Mouse (Mus musculus): ENCODE results near the gene Ccdc169.

GRCm38 (mm10) chr3:55129181-55129692, 7.9 kb upstream of the Ccdc169 start:
- no peak for TF ChIP-seq CTCF (IDR thresholded peaks at IDR 0.05; ENCODE audit: extremely low read depth, insufficient read depth, insufficient read length, insufficient replicate concordance)
- TF ChIP-seq POLR2A (IDR thresholded peaks at IDR 0.05; ENCODE audit: low read depth, low read length) = no peak
